Mouse (Mus musculus) lung, postnatal 10 days (tissue): ENCODE results near the gene Pars2.

Experiments
- DNase-seq: peaks from one replicate; pipeline ENCODE4 v3.0.0; 2021

Gene Pars2

DNA sequence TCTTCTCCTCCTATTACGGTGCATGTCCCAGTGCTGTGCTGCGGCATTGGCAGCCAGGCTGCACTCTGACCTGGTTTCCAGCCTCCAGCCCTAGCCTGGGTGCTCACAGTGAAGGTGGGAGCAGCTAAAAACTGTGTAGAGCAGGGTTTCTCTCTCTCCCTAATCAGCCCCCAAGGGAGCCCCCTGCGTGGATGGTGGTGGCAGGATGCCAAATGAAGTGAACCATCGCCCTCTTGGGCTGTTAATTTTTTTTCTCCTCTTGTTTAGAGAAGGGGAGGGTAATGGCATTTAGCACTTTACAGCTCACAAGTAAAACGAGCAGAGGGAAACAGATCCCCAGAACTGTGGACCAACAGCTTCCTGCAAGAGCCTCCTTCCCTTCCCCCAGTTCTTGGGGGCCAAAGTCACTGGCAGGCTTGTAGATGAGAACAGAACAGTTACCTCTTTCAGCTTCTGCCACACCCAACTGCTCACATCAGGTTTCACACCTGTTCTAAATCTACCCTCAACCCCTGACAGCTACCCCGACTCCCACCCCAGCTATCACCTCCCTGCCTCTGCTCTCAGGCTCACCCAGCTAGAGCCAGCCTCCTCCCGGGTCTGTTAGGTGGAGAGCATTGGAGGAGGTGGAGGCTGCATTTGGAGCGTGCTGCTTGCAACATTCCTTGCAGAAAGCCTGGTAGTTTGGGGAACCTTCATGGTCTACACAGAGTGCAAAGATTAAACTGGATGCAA is 7.2 kb upstream of the Pars2 start:
- peak; percentile 35 for DNase-seq

DNA sequence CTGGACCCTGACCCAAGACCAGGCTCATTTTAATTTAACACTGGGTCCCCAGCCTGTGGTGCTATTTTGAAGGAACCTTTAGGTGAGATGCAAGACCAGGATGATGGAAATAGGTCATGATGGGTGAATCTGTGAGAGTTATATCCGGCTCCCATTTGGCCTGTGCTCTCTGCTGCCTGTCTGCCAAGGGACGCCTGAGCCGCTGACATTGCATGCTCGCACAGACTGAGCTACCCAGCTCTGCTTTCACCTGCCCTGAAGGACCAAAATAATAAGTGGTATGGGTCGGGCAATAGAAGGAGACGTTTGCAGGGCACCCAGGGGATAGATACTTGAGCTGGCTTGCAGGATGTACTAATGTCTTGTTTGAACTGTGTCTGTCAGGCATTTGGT is 6.7 kb upstream of the Pars2 start:
- DNase-seq = no peak

DNA sequence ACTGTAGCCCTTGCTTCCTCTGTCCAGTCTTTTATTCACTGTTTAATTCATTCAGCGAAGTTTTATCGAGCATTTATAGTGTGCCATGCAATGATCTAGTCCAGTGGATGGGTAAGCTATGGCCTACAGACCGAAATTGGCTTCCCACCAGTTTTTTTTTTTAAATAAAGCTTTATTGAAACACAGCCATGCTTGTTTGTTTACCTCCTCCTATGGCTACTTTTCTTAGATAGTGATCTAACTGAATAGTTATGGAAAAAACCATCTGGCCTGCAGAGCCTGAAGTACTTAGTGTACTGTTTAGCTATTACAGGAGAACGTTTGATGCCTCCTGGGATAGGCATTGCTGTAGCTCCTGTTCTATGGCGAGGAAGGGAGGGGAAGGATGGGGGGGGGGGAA is 5.1 kb upstream of the Pars2 start:
- no peak for DNase-seq

DNA sequence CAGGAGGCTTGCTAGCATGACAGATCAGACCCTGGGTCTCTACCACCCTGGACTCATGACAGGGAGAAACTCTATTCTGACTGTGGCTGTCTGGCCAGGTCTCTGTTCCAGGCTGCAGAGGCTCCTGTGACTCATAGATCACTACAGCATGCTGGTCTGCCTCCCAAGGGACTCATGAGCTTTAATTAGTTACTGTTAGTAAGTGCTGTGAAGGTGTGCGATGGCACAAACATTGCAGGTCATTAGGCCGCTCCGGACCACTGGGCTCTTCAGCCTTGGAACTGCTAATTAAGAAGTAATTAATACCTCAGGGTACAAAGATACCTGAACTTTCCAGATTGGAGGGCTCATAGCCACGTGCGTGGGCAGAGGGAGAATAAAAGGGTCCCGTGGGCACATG is 3.7 kb upstream of the Pars2 start:
- no peak for DNase-seq

DNA sequence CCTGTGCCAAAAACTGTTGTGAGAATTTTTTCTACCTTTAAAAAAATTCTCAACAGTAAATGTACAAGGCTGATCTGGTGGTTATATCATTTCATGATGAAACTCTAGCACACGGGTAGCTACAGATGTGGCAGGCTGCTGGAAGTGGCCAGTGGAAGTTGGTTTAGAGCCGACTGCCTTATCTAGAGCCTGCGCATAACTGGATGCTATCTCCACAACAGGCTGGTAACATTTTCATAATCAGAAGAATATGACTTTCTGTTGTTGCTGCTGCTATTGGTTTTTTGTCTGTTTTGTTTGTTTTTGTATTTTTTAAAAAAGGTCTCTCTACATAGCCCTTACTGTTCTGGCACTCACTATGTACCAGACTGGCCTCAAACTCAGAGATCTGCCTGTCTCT is 1.7 kb downstream of the Pars2 start:
- no peak for DNase-seq

DNA sequence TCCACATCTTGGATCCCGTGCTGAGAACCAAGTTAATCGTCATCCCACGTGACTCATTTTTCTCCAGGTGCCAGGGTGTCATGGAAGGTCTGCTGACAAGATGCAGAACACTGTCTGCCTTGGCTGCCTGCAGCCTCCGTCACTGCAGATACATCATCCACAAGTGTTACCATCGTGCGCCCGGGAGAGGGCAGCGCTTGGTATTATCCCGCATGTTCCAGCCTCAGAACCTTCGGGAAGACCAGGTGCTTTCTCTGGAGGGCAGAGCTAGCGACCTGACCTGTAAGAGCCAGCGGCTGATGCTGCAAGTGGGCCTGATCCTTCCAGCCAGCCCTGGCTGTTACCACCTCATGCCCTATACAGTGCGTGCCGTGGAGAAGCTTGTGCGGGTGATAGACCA is 2.2 kb downstream of the Pars2 start:
- DNase-seq = no peak

DNA sequence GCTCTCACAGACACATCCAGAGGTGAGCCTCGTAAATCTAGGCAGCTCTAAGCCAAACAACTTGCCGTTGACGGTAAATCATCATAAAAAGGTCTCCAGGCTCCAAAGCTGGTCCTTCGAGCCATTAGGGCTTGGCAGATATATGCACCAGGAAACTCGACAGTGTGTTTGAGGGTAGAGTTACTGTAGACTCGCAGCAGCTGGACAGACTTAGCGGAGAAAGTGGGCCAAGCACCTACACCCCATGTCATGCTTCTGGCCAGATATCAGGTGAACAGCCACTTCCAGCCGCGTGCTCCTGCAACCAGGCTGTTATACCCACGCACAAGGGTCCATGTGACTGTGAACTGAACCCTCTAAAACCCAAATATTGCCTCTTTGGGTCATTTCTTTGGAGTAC is 4.8 kb downstream of the Pars2 start:
- no peak for DNase-seq

DNA sequence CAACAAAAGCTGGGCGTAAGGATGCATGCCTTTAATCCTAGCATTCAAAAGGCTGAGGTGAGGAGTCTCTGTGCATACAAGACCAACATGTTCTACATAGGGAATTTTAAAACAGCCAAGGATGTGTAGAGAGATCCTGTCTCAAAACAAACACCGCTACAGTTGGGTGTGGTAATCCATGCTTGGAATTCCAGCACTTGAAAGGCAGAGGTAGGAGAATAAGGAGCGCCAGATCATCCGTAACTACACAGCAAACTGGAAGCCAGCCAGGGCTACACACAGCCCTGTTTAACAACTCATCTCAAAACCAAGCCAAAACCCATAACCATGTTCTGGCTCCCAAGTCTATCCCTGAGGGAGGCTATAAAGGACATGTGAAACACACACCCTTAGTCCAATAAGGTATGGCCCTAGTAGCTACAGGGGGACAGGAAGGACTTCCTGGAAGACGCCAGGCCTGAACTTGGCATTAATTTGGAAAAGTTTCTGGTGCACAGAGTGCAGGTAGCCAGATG is 13.1 kb downstream of the Pars2 start:
- no peak for DNase-seq

DNA sequence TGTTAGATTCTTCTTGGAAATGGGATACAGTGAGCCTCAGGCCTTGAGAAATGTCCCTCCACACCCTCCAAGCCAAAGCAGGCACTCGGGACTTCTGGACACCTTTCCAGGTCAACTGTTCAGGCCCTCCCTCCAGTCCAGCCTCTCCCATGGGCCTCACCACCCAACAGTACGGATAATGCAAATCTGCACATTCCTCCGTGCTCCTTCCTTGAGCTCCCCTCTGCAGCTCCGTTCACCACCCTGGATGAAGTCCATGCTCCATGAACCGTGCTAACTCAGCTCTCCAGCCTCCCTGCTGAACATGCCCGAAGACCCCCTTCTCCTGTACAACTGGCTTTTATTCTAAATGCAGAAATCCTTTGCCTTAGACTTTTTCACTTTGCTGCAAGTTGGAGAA is 13.8 kb downstream of the Pars2 start:
- no peak for DNase-seq

DNA sequence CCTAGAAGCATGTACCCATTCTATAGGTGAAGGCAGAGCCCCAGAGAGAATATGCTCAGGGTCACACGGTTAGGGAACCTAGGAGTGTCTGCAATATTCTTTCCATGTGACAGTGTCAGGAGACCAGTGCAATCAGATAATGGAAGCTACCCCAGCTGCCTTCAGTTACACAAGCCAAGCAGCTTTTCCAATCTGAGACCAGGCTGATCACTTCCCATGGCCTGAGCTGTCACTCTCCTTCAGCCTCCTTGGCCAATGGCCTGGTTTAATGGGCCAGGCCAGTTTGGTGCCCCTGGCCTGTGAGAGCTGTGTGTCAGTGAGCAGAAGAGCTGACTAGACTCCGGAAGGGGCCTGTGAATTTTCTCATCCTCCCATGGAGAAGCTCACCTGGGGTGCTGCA is 14.4 kb downstream of the Pars2 start:
- DNase-seq = no peak

DNA sequence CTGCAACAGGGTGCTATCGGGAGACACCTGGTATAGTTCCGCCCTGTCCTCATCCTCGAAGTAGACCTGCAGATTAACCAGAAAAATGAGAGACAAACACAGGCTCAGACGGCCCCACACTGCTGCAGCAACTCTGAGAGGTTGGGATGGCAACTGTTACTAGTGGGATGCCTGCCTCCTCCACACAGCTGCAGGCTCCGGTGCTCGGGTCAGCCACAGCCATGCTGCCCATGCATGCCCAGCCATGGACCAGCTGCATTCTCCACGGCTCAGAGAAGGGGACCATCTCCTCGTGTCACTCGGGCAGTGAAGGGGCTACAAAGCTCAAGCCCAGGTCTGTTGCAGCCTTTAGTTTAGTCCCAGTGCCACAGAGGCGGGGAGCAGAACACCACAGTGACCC is 14.8 kb downstream of the Pars2 start:
- no peak for DNase-seq

DNA sequence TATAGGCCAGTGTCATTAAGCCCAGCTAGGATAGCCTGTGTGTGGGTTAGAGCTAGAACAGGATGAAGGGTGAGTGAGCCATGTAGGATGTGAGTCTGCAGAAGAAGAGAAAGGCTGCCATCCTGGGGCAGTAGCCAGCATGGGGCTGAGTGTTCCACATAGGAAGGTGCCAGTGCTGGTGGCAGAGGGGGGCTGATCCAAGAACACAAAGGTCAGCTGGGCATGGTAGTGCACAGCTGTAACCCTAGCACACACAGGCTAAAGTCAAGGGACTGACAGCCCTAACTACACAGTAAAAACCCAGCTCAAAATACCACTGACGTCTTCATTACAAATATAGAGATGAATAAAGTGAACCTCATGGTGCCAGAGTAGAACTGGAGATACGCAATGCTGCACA is 15.7 kb downstream of the Pars2 start:
- no peak for DNase-seq

GRCm38 (mm10) chr4:106676749-106677148 is 25.9 kb downstream of the Pars2 start:
- no peak for DNase-seq

GRCm38 (mm10) chr4:106678442-106679118 is 27.7 kb downstream of the Pars2 start, which contains the start of gene Ttc4:
Gene Ttc4 (minus strand): TSS chr4:106678944.
- peak; percentile 95 for DNase-seq

GRCm38 (mm10) chr4:106679152-106679551 is 28.3 kb downstream of the Pars2 start:
- no peak for DNase-seq

- no peak for DNase-seq
Observed at GRCm38 (mm10) chr4:106680955-106681354, 30.1 kb downstream of the Pars2 start.

DNA sequence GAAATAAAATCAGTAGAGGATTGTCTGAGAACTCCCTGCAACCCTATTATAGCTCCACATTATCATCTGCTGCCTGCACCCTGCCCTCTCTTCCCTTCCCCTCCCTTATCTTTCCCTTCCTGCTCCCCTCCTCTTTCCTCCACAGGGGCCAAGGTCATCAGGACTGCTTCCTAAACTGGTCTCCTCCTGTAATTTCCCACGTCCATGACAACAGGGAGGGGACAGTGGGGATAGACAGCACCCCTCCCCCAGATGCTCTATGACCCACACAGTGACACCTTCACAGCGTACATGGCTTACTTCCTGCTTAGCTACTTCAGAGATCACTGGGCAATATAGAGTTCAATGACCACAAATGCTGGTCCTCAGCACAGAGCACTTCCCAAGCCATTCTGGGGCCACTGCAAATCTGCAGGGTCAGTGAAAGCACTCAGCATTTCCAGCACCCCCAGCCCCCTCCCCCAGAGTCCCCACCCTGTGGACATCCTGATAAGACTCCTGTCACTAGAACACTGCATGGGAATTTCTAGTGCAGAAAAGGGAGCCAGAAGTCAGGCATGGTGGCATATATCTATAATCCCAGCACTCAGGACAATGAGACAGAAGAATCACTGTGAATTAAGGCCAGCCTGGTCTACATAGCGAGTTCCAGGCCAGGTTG is 37.9 kb downstream of the Pars2 start:
- DNase-seq = no peak

GRCm38 (mm10) chr4:106693841-106694430 is 43.1 kb downstream of the Pars2 start:
- no peak for DNase-seq

DNA sequence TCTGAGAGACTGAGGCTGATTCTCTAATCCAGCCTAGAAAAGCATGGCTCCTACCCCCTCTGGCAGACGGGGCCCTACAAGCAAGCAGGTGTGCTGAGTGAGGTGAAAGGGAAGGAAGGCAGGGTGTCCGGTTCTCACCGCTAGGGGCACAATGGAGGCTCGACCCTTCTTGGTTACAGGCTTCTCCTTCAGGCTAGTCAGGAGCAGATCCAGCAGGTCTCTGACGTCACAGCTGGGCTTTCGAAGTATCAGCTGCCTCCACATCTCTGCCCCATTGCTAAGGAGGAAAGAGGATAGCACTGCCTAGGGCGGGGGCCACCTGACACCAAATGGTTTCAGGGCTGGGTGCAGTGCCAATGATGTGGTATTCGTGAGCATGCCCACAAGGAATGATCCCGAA is 49.1 kb downstream of the Pars2 start:
- DNase-seq = peak; percentile 35

GRCm38 (mm10) chr4:106700798-106701197 is 49.9 kb downstream of the Pars2 start:
- no peak for DNase-seq

DNA sequence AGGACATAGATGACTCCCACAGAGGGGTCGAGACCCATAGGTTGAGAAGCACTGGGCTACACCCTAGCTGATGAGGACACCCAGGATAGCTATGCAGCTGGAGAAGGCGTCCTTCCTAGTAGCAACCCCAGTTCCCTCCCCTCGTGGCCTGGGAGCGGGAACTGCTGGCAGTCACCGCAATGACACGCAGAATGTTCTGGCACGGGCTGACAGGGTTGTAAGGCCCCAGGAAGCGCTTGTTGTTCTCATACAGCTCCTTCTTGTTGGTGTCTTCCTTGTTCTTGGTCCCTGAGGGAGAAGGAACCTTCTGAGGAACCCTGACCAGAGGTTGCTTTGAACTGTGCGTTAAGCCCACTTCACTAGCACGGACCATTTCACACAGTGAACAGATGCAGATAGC is 53.1 kb downstream of the Pars2 start:
- DNase-seq = peak; percentile 18

DNA sequence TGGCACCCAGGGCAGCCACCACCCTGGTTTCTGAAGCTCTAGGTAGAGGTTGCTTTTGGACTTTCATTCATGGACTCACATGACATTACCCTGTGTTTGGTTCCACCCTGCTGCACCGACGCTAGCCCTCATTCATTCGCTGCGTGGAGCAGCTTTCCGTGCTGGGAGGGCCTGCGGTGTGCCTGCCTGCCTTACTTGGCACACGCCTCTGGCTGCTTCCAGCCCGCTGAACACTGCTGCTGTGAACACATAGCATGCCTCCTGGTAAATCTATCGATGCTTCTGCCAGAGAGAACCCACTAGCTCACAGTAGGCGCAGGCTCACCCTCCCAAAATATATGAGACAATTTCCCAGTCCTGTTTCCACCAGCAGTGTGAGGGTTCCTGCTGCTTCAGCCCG is 53.5 kb downstream of the Pars2 start:
- no peak for DNase-seq
